Mouse (Mus musculus): ENCODE measurements around the gene Lrpprc. TPM values are rescaled to one million over a fixed set of nuclear protein-coding genes. Genes with fewer than 3 reads are reported as not detected.
"Not testable (repeated sequence)": the region's sequence is repeated elsewhere in the genome, so short reads cannot be mapped to it uniquely, and the experiment has no call there.

Lrpprc gene
- polyA plus RNA-seq, 1 experiment from 2014 or later: 55.9 TPM

- H3K36me3 ChIP-seq (ENCODE audit: control insufficient read depth, insufficient read depth, low read length); H3K27me3 ChIP-seq (ENCODE audit: control insufficient read depth, insufficient read depth, low read length); H3K4me2 ChIP-seq (ENCODE audit: low read depth, low read length, severe bottlenecking); H3K9me3 ChIP-seq (ENCODE audit: control insufficient read depth, low read length); H3K4me3 ChIP-seq (ENCODE audit: low read depth, low read length); DNase-seq (ENCODE audit: low spot score); H3K4me1 ChIP-seq (replicated peaks; ENCODE audit: control insufficient read depth, insufficient read depth, low read length); ATAC-seq (replicated peaks; ENCODE audit: low FRiP score); H3K9ac ChIP-seq (ENCODE audit: low read length); H3K27ac ChIP-seq (ENCODE audit: low read depth, low read length): not testable (repeated sequence)
- 86% methylated on average over 14 of the region's 14 CpGs for WGBS
Measured at GRCm38 (mm10) chr17:84814192-84814591, 23.6 kb upstream of the Lrpprc start.

GRCm38 (mm10) chr17:84792006-84792405 lies 1.4 kb upstream of the Lrpprc start:
- Histone ChIP-seq H3K27ac (ENCODE audit: low read depth, low read length) (no peak overlapping the region), H3K4me3 (ENCODE audit: low read depth, low read length) (no peak overlapping the region), H3K27me3 (ENCODE audit: control insufficient read depth, insufficient read depth, low read length) (no peaks in the 10 kb centered on the region), H3K4me2 (ENCODE audit: low read depth, low read length, severe bottlenecking) (no peak overlapping the region), H3K36me3 (ENCODE audit: control insufficient read depth, insufficient read depth, low read length) (no peaks in the 10 kb centered on the region), H3K9me3 (ENCODE audit: control insufficient read depth, low read length) (no peaks in the 10 kb centered on the region), H3K9ac (ENCODE audit: low read length) (no peak overlapping the region), H3K4me1 (replicated peaks; ENCODE audit: control insufficient read depth, insufficient read depth, low read length) (peaks cover 3% of the 10 kb centered on the region)
- 78% methylated on average over 5 of the region's 5 CpGs for WGBS
- no peak for ATAC-seq (replicated peaks; ENCODE audit: low FRiP score)
- no peak for DNase-seq (ENCODE audit: low spot score)

GRCm38 (mm10) chr17:84791156-84791555 lies 567 bp upstream of the Lrpprc start:
- Histone ChIP-seq H3K9me3 (ENCODE audit: control insufficient read depth, low read length) (no peaks in the 10 kb centered on the region), H3K27ac (ENCODE audit: low read depth, low read length) (peak overlapping the region; percentile 37; the same call in 1 of the 2 replicates), H3K4me3 (ENCODE audit: low read depth, low read length) (peak overlapping the region; percentile 83), H3K4me2 (ENCODE audit: low read depth, low read length, severe bottlenecking) (peak overlapping the region; percentile 86), H3K4me1 (replicated peaks; ENCODE audit: control insufficient read depth, insufficient read depth, low read length) (peaks cover 3% of the 10 kb centered on the region), H3K36me3 (ENCODE audit: control insufficient read depth, insufficient read depth, low read length) (no peaks in the 10 kb centered on the region), H3K9ac (ENCODE audit: low read length) (peak overlapping the region; percentile 77), H3K27me3 (ENCODE audit: control insufficient read depth, insufficient read depth, low read length) (no peaks in the 10 kb centered on the region)
- DNase-seq (ENCODE audit: low spot score) (no peak), ATAC-seq (replicated peaks; ENCODE audit: low FRiP score) (peak; percentile 24)
- 9% methylated on average over 8 of the region's 8 CpGs for WGBS

GRCm38 (mm10) chr17:84790043-84790442 lies 546 bp downstream of the Lrpprc start:
- WGBS: under 1% methylated on average over 22 of the region's 22 CpGs
- no peak overlapping the region; the same call in 1 of the 2 replicates for H3K27ac ChIP-seq (ENCODE audit: low read depth, low read length)
- peak overlapping the region; percentile 77 for H3K9ac ChIP-seq (ENCODE audit: low read length)
- DNase-seq (ENCODE audit: low spot score) (no peak), ATAC-seq (replicated peaks; ENCODE audit: low FRiP score) (peak; percentile 39)
- H3K4me1 ChIP-seq (replicated peaks; ENCODE audit: control insufficient read depth, insufficient read depth, low read length): peaks cover 3% of the 10 kb centered on the region
- no peaks in the 10 kb centered on the region for H3K36me3 ChIP-seq (ENCODE audit: control insufficient read depth, insufficient read depth, low read length)
- no peaks in the 10 kb centered on the region for H3K9me3 ChIP-seq (ENCODE audit: control insufficient read depth, low read length)
- H3K4me2 ChIP-seq (ENCODE audit: low read depth, low read length, severe bottlenecking): peak overlapping the region; percentile 86
- no peaks in the 10 kb centered on the region for H3K27me3 ChIP-seq (ENCODE audit: control insufficient read depth, insufficient read depth, low read length)
- H3K4me3 ChIP-seq (ENCODE audit: low read depth, low read length): peak overlapping the region; percentile 83

DNA sequence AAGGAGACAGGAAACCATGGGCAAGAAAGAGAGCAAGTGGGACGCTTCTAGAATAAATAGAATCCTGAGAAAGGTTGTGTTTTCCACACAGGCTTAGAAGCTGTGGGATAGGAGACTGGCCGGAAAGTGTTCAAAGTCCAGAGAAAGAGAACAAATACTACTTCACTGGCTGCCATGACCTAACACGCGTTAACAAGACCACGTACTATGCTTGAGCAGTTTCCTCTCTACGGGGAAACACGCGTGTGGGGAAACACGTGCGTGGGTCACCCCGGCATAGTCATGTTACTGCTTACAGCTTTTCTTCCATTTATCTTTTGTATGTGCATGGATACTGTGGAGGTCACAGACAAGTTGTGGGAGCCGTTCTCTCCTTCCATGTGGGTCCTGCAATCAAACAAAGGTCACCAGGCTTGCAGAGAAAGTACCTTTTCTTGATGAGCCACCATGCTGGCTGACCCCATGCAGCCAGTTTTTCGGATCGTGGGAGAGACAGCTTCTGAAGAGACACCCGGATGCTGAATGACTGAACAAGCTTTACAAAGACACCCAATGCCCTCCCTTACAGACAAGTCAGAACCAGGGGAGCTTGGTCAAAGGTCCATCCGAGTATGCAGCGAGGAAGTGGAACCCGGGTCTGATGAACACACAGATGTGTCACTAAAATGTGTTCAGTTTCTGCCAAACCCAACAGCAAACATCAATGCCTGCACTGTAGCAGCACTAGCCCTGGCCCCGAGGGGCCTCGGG lies 2.0 kb downstream of the Lrpprc start:
- 93% methylated on average over 20 of the region's 20 CpGs for WGBS

GRCm38 (mm10) chr17:84787477-84787876 lies 3.1 kb downstream of the Lrpprc start:
- Histone ChIP-seq H3K9me3 (ENCODE audit: control insufficient read depth, low read length) (no peaks in the 10 kb centered on the region), H3K27ac (ENCODE audit: low read depth, low read length) (no peak overlapping the region), H3K4me3 (ENCODE audit: low read depth, low read length) (no peak overlapping the region), H3K36me3 (ENCODE audit: control insufficient read depth, insufficient read depth, low read length) (no peaks in the 10 kb centered on the region), H3K4me2 (ENCODE audit: low read depth, low read length, severe bottlenecking) (no peak overlapping the region), H3K27me3 (ENCODE audit: control insufficient read depth, insufficient read depth, low read length) (no peaks in the 10 kb centered on the region), H3K9ac (ENCODE audit: low read length) (no peak overlapping the region), H3K4me1 (replicated peaks; ENCODE audit: control insufficient read depth, insufficient read depth, low read length) (peaks cover 3% of the 10 kb centered on the region)
- ATAC-seq (replicated peaks; ENCODE audit: low FRiP score) (no peak), DNase-seq (ENCODE audit: low spot score) (no peak)
- 91% methylated on average over 11 of the region's 11 CpGs for WGBS

More for the DNA sequence above, 2.0 kb downstream of the Lrpprc start:
- H3K27ac ChIP-seq (ENCODE audit: low read depth, low read length): no peak overlapping the region
- peaks cover 3% of the 10 kb centered on the region for H3K4me1 ChIP-seq (replicated peaks; ENCODE audit: control insufficient read depth, insufficient read depth, low read length)
- no peaks in the 10 kb centered on the region for H3K36me3 ChIP-seq (ENCODE audit: control insufficient read depth, insufficient read depth, low read length)
- no peaks in the 10 kb centered on the region for H3K27me3 ChIP-seq (ENCODE audit: control insufficient read depth, insufficient read depth, low read length)
- ATAC-seq (replicated peaks; ENCODE audit: low FRiP score): no peak
- no peak overlapping the region for H3K4me3 ChIP-seq (ENCODE audit: low read depth, low read length)
- H3K9me3 ChIP-seq (ENCODE audit: control insufficient read depth, low read length): no peaks in the 10 kb centered on the region
- H3K9ac ChIP-seq (ENCODE audit: low read length): no peak overlapping the region
- H3K4me2 ChIP-seq (ENCODE audit: low read depth, low read length, severe bottlenecking): no peak overlapping the region
- no peak for DNase-seq (ENCODE audit: low spot score)

DNA sequence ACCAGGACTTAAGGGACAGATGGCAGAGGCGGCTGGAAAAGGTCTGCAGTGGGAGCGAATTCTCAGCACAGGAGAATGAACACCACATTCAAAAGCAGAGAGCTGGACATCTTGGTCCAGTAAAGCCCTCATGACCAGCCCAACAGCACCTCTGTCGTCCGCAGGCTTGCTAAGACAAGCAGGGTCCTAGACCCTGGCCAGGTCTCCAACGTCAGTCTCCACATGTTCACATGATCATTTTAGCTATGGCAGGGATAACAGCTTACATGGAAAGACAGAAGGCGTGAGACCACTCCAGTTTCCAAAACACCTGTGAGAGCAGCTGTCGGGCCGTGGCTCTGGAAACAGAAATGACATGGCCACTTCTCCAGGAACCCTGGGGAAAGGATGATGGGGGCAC lies 3.7 kb downstream of the Lrpprc start:
- Histone ChIP-seq H3K9ac (ENCODE audit: low read length) (no peak overlapping the region), H3K27me3 (ENCODE audit: control insufficient read depth, insufficient read depth, low read length) (no peaks in the 10 kb centered on the region), H3K4me3 (ENCODE audit: low read depth, low read length) (no peak overlapping the region), H3K4me2 (ENCODE audit: low read depth, low read length, severe bottlenecking) (no peak overlapping the region), H3K27ac (ENCODE audit: low read depth, low read length) (no peak overlapping the region), H3K9me3 (ENCODE audit: control insufficient read depth, low read length) (no peaks in the 10 kb centered on the region), H3K4me1 (replicated peaks; ENCODE audit: control insufficient read depth, insufficient read depth, low read length) (peaks cover 3% of the 10 kb centered on the region), H3K36me3 (ENCODE audit: control insufficient read depth, insufficient read depth, low read length) (no peaks in the 10 kb centered on the region)
- WGBS: 92% methylated on average over 8 of the region's 8 CpGs
- DNase-seq (ENCODE audit: low spot score) (no peak), ATAC-seq (replicated peaks; ENCODE audit: low FRiP score) (no peak)

DNA sequence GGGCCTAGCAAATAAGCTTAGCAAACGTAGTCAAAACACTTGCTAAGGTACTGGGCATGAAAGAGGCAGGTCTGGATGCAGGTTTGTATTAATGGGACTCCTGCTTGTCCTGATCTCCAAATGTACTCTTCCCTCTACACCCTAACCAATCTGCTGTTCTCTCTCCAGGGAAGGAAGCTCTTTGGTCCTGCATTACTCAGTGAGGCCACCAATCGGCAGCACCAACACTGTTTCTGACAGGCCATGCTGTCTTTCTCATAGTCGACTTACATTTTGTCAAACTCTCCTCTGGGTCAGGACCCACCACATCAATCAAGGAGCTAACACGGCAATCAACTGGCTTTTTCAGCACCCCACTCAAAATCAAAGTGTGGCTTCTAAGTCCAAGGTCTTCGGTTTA lies 5.4 kb downstream of the Lrpprc start:
- Histone ChIP-seq H3K9ac (ENCODE audit: low read length) (no peak overlapping the region), H3K27me3 (ENCODE audit: control insufficient read depth, insufficient read depth, low read length) (no peaks in the 10 kb centered on the region), H3K36me3 (ENCODE audit: control insufficient read depth, insufficient read depth, low read length) (no peaks in the 10 kb centered on the region), H3K4me3 (ENCODE audit: low read depth, low read length) (no peak overlapping the region), H3K27ac (ENCODE audit: low read depth, low read length) (no peak overlapping the region), H3K4me2 (ENCODE audit: low read depth, low read length, severe bottlenecking) (no peak overlapping the region), H3K4me1 (replicated peaks; ENCODE audit: control insufficient read depth, insufficient read depth, low read length) (peaks cover 3% of the 10 kb centered on the region), H3K9me3 (ENCODE audit: control insufficient read depth, low read length) (no peaks in the 10 kb centered on the region)
- ATAC-seq (replicated peaks; ENCODE audit: low FRiP score) (no peak), DNase-seq (ENCODE audit: low spot score) (no peak)
- WGBS: 86% methylated on average over 5 of the region's 5 CpGs

DNA sequence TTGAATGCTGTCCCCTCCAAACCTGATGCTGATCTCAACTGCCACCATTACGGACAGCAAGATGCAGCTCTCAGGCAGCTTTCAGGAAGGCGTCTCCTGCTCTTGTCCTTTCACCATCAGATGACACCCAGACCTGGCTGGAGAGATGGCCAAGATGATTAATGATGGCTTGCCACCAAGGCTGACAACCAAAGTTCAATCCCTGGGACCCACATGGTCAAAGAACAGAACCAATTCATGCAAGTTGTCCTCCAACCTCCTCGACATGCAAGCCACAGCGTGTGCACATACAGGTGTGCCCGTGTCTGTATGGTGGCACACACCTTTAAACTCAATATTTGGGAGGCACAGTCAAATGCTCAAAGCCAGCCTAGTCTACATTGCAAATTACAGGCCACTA lies 7.1 kb downstream of the Lrpprc start:
- no peaks in the 10 kb centered on the region for H3K27me3 ChIP-seq (ENCODE audit: control insufficient read depth, insufficient read depth, low read length)
- no peak overlapping the region for H3K4me2 ChIP-seq (ENCODE audit: low read depth, low read length, severe bottlenecking)
- DNase-seq (ENCODE audit: low spot score) (no peak), ATAC-seq (replicated peaks; ENCODE audit: low FRiP score) (no peak)
- H3K9me3 ChIP-seq (ENCODE audit: control insufficient read depth, low read length): no peaks in the 10 kb centered on the region
- WGBS: 93% methylated on average over 5 of the region's 5 CpGs
- no peak overlapping the region for H3K9ac ChIP-seq (ENCODE audit: low read length)
- H3K27ac ChIP-seq (ENCODE audit: low read depth, low read length): no peak overlapping the region
- H3K4me1 ChIP-seq (replicated peaks; ENCODE audit: control insufficient read depth, insufficient read depth, low read length): no peaks in the 10 kb centered on the region
- H3K4me3 ChIP-seq (ENCODE audit: low read depth, low read length): no peak overlapping the region
- H3K36me3 ChIP-seq (ENCODE audit: control insufficient read depth, insufficient read depth, low read length): no peaks in the 10 kb centered on the region
